Mouse (Mus musculus) hindbrain, embryonic 14.5 days (tissue): ENCODE measurements around the gene Rnf145. TPM values are rescaled to one million over a fixed set of nuclear protein-coding genes. Genes with fewer than 3 reads are reported as not detected.

Experiments
- ATAC-seq: fragments of 200-750 bp; cut with Nextera tagmentation; 2 replicates; pipeline ENCODE4 v1.8.0; 2017; ENCODE audit warnings: moderate number of reproducible peaks, mild to moderate bottlenecking, moderate TSS enrichment, moderate library complexity; ENCODE audit not compliant: low FRiP score
- DNase-seq: peaks from one replicate; pipeline ENCODE4 v3.0.0-alpha.2; 2015; ENCODE audit warnings: low spot score
- H3K27ac ChIP-seq: fragments of 300-500 bp; sonication (generic); 2 replicates; pipeline ENCODE4 v1.5.1; 2014; ENCODE audit warnings: mild to moderate bottlenecking, moderate library complexity
- H3K27me3 ChIP-seq: fragments of 300-500 bp; sonication (generic); 2 replicates; pipeline ENCODE4 v1.6.1; 2014; ENCODE audit warnings: mild to moderate bottlenecking, low read length, mixed read lengths; ENCODE audit not compliant: control insufficient read depth, insufficient read depth
- H3K36me3 ChIP-seq: fragments of 300-500 bp; sonication (generic); replicated peaks from 2 replicates; pipeline ENCODE4 v1.6.1; 2014; ENCODE audit not compliant: control insufficient read depth, insufficient read depth
- H3K4me1 ChIP-seq: fragments of 300-500 bp; sonication (generic); replicated peaks from 2 replicates; pipeline ENCODE4 v1.6.1; 2014; ENCODE audit warnings: antibody characterized with exemption, low read length, mixed read lengths; ENCODE audit not compliant: control insufficient read depth, insufficient read depth
- H3K4me2 ChIP-seq: fragments of 300-500 bp; sonication (generic); replicated peaks from 2 replicates; pipeline ENCODE4 v1.6.1; 2014; ENCODE audit warnings: mild to moderate bottlenecking, moderate library complexity
- H3K4me3 ChIP-seq: fragments of 300-500 bp; sonication (generic); replicated peaks from 2 replicates; pipeline ENCODE4 v1.5.1; 2014; ENCODE audit warnings: mild to moderate bottlenecking, low read length
- H3K9ac ChIP-seq: fragments of 300-500 bp; sonication (generic); 2 replicates; pipeline ENCODE4 v1.6.1; 2014
- H3K9me3 ChIP-seq: fragments of 300-500 bp; sonication (generic); 2 replicates; pipeline ENCODE4 v1.6.1; 2016; ENCODE audit warnings: low read length; ENCODE audit not compliant: control insufficient read depth
- WGBS: fragments of 180-500 bp; shearing (Covaris S2); extraction: QIAGEN DNeasy Blood & Tissue Kit; methylation state at CpG from one replicate; pipeline ENCODE4 v1.1.7; 2014; 5-methylcytosine and 5-hydroxymethylcytosine counted together
- polyA plus RNA-seq: library from polyadenylated mRNA; unstranded; fragments of >200 nt; fragmentation: Nextera tagmentation; extraction: Ambion mirVana; gene quantifications from 2 replicates; pipeline ENCODE4 v1.2.1, GENCODE M21; 2014

Rnf145 gene
- polyA plus RNA-seq, 1 experiment from 2014 or later: 134 TPM

DNA sequence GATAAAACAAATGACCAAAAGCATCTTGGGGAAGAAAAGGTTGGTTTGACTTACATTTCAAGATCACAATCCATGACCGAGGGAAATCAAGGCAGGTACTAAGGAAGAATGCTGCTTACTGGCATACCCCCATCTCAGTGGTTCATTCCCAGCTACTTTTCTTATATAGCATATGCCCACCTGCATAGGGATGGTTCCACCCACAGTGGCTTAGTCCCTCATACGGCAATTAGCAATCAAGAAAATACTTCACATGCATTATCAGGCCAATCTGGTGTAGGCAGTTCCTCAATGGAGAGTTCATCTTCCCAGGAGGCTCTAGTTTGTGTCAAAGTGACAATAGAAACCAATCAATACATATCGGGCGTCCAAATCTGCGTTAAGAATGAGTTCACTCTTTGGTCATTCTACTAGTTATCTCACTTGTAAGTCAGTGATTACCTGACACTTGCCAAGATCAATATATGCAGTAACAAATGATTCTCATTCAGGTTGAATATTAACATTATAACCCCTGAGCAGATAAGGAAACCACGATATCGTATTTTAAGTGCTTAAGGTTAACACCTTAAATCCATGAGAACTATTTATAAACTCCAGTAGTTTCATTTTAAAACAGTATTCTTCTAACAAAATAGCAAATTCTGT lies 33.6 kb upstream of the Rnf145 start:
- ATAC-seq (no peak), DNase-seq (no peak)
- 93% methylated on average over 7 of the region's 7 CpGs for WGBS
- no peak overlapping the region for H3K4me2 ChIP-seq
- no peaks in the 10 kb centered on the region for H3K9me3 ChIP-seq
- no peaks in the 10 kb centered on the region for H3K27me3 ChIP-seq
- H3K27ac ChIP-seq: no peak overlapping the region
- H3K36me3 ChIP-seq: no peaks in the 10 kb centered on the region
- H3K4me3 ChIP-seq: no peak overlapping the region
- H3K9ac ChIP-seq: no peak overlapping the region
- H3K4me1 ChIP-seq: no peaks in the 10 kb centered on the region

DNA sequence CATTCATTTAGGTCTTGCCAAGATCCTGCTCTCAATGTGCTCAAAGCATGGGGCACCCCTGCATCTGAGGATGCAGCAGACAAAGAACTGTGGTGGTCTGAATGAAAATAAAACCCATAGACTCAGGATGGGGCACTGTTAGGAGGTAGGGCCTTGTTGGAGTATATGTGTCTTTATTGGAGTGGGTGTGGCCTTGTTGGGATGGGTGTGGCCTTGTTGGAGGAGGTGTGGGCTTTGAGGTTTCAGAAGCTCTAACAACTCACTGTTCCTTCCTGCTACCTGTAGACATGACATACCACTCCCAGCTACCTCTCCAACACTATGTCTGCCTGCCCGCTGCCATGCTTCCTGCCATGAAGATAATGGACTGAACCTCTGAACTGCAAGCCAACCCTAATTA lies 29.6 kb upstream of the Rnf145 start:
- Histone ChIP-seq H3K27me3 (no peaks in the 10 kb centered on the region), H3K9ac (no peak overlapping the region), H3K4me2 (no peak overlapping the region), H3K4me3 (no peak overlapping the region), H3K9me3 (no peaks in the 10 kb centered on the region), H3K4me1 (no peaks in the 10 kb centered on the region), H3K27ac (no peak overlapping the region), H3K36me3 (no peaks in the 10 kb centered on the region)
- ATAC-seq (no peak), DNase-seq (no peak)
- 100% methylated on average over 1 of the region's 1 CpGs for WGBS

DNA sequence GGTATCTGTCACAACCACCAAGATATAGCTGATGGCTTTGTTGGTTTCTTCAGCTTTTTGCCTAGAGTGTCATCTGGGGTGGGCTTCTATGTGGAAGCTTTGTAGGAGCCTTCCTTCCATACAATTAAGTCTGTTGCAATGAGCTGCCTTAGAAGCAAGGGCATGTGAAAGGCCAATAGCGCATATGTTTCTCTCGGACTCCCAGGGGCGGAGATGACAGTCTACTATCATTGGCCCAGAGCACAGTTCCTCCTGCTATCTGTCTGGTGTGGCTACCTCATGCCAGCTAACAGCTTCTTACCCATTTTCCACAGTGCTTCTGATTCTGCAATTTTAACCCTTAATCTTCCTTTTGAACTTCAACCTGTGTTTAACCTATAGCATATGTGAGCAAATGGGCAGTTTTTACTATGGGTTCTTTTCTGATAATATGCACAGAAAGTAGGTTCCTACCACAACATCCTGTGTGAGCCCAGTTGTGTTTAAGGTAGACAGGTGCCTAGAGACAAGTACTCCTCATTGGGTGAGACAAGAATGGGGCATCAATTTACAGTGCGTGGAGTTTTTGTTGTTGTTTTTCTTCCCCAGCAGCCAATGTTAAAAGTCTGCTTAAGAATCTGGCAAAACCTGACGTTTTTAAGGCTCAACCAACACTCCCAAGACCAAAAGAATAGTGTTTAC lies 24.0 kb upstream of the Rnf145 start:
- DNase-seq (no peak), ATAC-seq (no peak)
- Histone ChIP-seq H3K4me1 (no peaks in the 10 kb centered on the region), H3K27me3 (no peaks in the 10 kb centered on the region), H3K36me3 (no peaks in the 10 kb centered on the region), H3K27ac (no peak overlapping the region), H3K4me2 (no peak overlapping the region), H3K9ac (no peak overlapping the region), H3K9me3 (no peaks in the 10 kb centered on the region), H3K4me3 (no peak overlapping the region)
- 86% methylated on average over 5 of the region's 5 CpGs for WGBS

DNA sequence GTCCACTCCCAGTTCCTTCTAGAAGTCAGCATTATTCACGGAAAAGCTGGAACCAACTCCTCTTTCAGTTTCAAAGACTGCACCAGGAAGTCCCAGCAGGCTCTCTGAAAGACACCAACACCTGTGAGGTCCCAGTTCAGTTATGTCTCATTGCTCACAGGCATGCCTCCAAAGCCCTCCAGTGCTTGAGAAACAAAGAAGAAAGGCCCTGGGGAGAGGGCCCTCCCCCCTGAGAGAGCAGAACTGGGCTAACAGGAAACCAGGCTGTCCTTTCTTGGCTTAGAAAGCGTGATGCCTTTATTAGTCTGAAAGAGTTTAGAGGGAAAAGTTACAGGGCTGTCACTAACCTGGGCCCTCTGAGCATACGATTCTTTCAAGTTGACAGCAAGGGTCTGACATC lies 22.5 kb upstream of the Rnf145 start:
- no peaks in the 10 kb centered on the region for H3K36me3 ChIP-seq
- ATAC-seq (no peak), DNase-seq (no peak)
- H3K4me1 ChIP-seq: no peaks in the 10 kb centered on the region
- no peak overlapping the region for H3K9ac ChIP-seq
- no peaks in the 10 kb centered on the region for H3K27me3 ChIP-seq
- H3K4me3 ChIP-seq: no peak overlapping the region
- no peak overlapping the region for H3K27ac ChIP-seq
- WGBS: 42% methylated on average over 3 of the region's 3 CpGs
- H3K4me2 ChIP-seq: no peak overlapping the region
- H3K9me3 ChIP-seq: no peaks in the 10 kb centered on the region

DNA sequence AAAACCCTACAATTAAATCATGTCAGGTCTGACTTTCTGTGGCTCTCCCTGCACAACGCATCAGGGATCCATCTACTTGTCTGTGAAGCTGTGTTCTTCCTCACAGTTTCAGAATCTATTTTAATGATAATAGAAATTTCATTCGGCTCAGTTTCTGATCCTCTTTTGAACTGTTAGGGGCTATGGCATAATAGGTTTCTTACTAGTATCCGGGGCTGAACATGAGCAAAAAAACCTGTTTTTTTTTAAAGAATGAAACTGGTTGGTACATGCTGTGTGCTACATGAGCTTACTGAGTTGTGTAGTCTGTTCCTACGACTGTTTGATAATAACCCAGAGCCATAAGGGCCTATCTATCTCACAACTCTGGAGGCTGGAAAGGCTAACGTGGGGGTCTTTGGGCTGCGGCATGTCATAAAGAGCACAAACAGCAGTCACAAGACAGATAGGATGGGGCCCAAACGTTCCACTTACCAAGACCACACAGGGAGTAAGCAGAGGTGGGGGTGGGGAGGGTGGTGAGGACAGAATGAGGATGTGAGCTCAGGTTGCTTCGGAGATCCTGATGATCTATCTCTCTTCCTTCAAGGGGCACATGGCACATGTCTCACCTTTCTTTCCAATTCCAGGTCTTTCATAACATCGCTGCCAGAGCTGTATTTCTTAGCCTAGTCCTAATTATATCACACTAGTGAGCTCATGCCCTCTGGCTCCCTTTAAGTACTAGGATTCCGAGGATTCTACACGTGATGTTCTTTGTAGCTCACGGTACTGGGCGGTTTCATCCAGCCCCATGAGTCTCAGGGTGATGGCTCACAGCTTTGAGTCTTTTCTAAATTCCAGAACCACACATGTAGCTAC lies 20.1 kb upstream of the Rnf145 start:
- no peaks in the 10 kb centered on the region for H3K27me3 ChIP-seq
- H3K27ac ChIP-seq: no peak overlapping the region
- H3K36me3 ChIP-seq: no peaks in the 10 kb centered on the region
- no peak overlapping the region for H3K9ac ChIP-seq
- ATAC-seq (no peak), DNase-seq (no peak)
- H3K4me1 ChIP-seq: no peaks in the 10 kb centered on the region
- H3K4me2 ChIP-seq: no peak overlapping the region
- WGBS: 78% methylated on average over 13 of the region's 13 CpGs
- H3K4me3 ChIP-seq: no peak overlapping the region
- H3K9me3 ChIP-seq: no peaks in the 10 kb centered on the region

DNA sequence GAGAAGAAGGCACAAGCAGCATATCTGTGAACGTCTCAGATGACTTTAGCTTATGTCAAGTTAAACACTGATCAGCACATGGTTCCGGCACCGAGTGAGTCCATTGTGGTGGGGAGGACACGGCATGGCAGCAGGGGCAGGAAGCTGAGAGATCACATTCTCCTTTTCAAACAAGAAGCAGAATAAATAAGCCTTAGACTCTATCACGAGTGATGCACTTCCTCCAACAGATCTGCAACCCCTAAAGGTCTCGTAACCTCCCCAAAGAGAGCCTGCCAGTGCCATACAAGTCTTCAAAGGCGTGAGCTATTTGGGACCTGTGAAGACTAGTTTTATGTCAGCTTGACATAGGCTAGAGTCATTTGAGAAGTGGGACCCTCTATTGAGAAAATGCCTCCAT lies 17.8 kb upstream of the Rnf145 start:
- Histone ChIP-seq H3K9me3 (no peaks in the 10 kb centered on the region), H3K36me3 (no peaks in the 10 kb centered on the region), H3K27ac (no peak overlapping the region), H3K4me3 (no peak overlapping the region), H3K9ac (no peak overlapping the region), H3K4me2 (no peak overlapping the region), H3K27me3 (no peaks in the 10 kb centered on the region), H3K4me1 (no peaks in the 10 kb centered on the region)
- WGBS: 85% methylated on average over 7 of the region's 7 CpGs
- no peak for DNase-seq
- no peak for ATAC-seq

DNA sequence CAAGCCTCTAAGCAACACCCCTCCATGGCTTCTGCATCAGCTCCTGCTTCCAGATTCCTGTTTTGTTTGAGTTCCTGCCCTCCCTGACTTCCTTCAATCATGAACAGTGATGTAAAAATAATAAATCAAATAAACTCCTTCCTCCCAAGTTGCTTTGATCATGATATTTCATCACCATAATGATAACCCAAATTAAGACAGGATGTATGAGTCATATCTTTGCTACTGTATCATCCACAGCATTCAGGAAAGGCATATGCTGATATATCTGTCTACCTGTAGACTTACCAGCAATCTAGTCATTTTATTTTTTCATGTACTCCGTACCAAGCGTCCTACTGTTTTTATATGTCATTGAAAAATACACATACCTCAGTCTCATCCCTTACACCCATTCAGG lies 17.3 kb upstream of the Rnf145 start:
- 96% methylated on average over 2 of the region's 2 CpGs for WGBS
- Histone ChIP-seq H3K4me1 (no peaks in the 10 kb centered on the region), H3K4me3 (no peak overlapping the region), H3K36me3 (no peaks in the 10 kb centered on the region), H3K9ac (no peak overlapping the region), H3K27me3 (no peaks in the 10 kb centered on the region), H3K4me2 (no peak overlapping the region), H3K9me3 (no peaks in the 10 kb centered on the region), H3K27ac (no peak overlapping the region)
- ATAC-seq (no peak), DNase-seq (no peak)

DNA sequence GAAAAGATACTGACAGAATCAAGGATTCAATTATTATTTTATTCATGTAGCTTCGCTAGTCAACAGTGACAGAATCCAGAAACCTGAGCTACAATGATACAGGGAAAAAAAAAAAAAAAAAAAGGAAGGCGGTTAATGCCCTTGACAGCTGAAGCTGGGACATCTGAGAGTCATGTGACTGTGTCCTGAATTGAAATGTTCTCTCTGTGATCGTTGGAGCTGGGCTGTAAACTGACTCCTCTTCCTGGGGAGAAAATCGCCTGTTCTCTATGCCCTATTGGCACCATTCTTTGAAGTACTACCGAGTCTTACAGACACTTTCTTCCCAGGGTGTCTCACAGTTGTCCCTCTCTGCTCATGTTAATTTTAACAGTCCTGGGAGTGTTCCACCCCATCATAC lies 15.8 kb upstream of the Rnf145 start:
- H3K27me3 ChIP-seq: no peaks in the 10 kb centered on the region
- DNase-seq (no peak), ATAC-seq (no peak)
- H3K4me2 ChIP-seq: no peak overlapping the region
- no peak overlapping the region for H3K4me3 ChIP-seq
- WGBS: 55% methylated on average over 5 of the region's 5 CpGs
- no peak overlapping the region for H3K9ac ChIP-seq
- no peaks in the 10 kb centered on the region for H3K9me3 ChIP-seq
- H3K36me3 ChIP-seq: no peaks in the 10 kb centered on the region
- no peaks in the 10 kb centered on the region for H3K4me1 ChIP-seq
- H3K27ac ChIP-seq: no peak overlapping the region

DNA sequence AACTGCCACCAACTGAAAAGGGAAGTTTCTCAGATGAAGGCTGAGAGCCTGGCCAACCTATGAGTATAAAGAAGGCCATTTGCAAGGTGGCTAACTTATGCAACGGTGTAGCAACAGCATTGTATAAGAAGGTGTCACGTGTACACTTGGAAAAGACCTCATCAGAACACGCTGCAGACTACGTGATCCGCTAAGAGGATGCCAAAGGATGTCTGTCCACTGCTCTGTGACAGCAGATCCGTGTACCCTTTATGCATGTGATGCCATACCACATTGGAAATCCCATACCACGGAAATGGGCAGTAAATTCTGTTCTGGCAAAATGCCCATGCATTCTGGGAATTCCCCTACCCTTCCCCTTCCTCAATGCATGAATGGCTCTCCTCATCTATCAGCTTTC lies 14.6 kb upstream of the Rnf145 start:
- H3K4me1 ChIP-seq: no peaks in the 10 kb centered on the region
- no peak overlapping the region for H3K4me2 ChIP-seq
- ATAC-seq (no peak), DNase-seq (no peak)
- no peak overlapping the region for H3K4me3 ChIP-seq
- WGBS: 92% methylated on average over 7 of the region's 7 CpGs
- no peaks in the 10 kb centered on the region for H3K9me3 ChIP-seq
- no peaks in the 10 kb centered on the region for H3K36me3 ChIP-seq
- H3K9ac ChIP-seq: no peak overlapping the region
- H3K27ac ChIP-seq: no peak overlapping the region
- H3K27me3 ChIP-seq: no peaks in the 10 kb centered on the region
